Mouse (Mus musculus) layer of hippocampus, adult 2 months (tissue): Measurements from ENCODE around the gene Pqlc3. TPM values are rescaled to one million over a fixed set of nuclear protein-coding genes. Genes with fewer than 3 reads are reported as not detected.
"Not testable (repeated sequence)": the region's sequence is repeated elsewhere in the genome, so short reads cannot be mapped to it uniquely, and the experiment has no call there.

Experiments
- DNase-seq, 2 experiments: peaks; one replicate each; pipeline ENCODE4 v3.0.0; 2022; ENCODE audit warnings: low spot score in 2 of 2
- H3K27ac ChIP-seq: fragments of 200-600 bp; 2 replicates; pipeline ENCODE4 v1.8.1; 2022
- H3K4me3 ChIP-seq: fragments of 200-600 bp; 2 replicates; pipeline ENCODE4 v1.8.1; 2022; ENCODE audit warnings: mild to moderate bottlenecking
- CTCF ChIP-seq: fragments of 200-600 bp; conservative IDR thresholded peaks from 2 replicates; pipeline ENCODE4 v1.8.1; 2022; ENCODE audit warnings: antibody characterized with exemption, mild to moderate bottlenecking, moderate library complexity
- total RNA-seq, 2 experiments: library from RNA; stranded (reverse); gene quantifications; 2 replicates each; pipeline ENCODE4 v1.2.3; 2021

The Pqlc3 gene
- total RNA-seq, 2 experiments from 2014 or later: 0.56 to 0.61 TPM

GRCm38 (mm10) chr12:17024554-17025110, 24.4 kb upstream of the Pqlc3 start:
- no peak overlapping the region for H3K4me3 ChIP-seq
- TF ChIP-seq CTCF: no peak
- no peak overlapping the region for H3K27ac ChIP-seq
- DNase-seq: no peak

GRCm38 (mm10) chr12:17022145-17022544, 21.9 kb upstream of the Pqlc3 start:
- no peak for TF ChIP-seq CTCF
- H3K27ac ChIP-seq: no peak overlapping the region
- no peak for DNase-seq
- no peak overlapping the region for H3K4me3 ChIP-seq

- H3K27ac ChIP-seq, H3K4me3 ChIP-seq, DNase-seq: not testable (repeated sequence)
Measured at GRCm38 (mm10) chr12:17021125-17021524, 20.9 kb upstream of the Pqlc3 start.

GRCm38 (mm10) chr12:17018468-17018867, 18.3 kb upstream of the Pqlc3 start:
- DNase-seq: peak in 1 of 2 experiments; percentile 83
- TF ChIP-seq CTCF: peak; percentile 80
- Histone ChIP-seq H3K27ac (no peak overlapping the region), H3K4me3 (no peak overlapping the region)

- peak in 1 of 2 experiments; percentile 48 for DNase-seq
- H3K27ac ChIP-seq: peak overlapping the region; percentile 10; the same call in 1 of the 2 replicates
- TF ChIP-seq CTCF: no peak
- H3K4me3 ChIP-seq: no peak overlapping the region
Measured at GRCm38 (mm10) chr12:17015711-17016110, 15.5 kb upstream of the Pqlc3 start.

- H3K27ac ChIP-seq: no peak overlapping the region
- DNase-seq: no peak
- H3K4me3 ChIP-seq: no peak overlapping the region
- TF ChIP-seq CTCF: no peak
Measured at GRCm38 (mm10) chr12:17012067-17012899, 12.1 kb upstream of the Pqlc3 start.

- H3K27ac ChIP-seq: no peak within 1 kb of the TSS
- TF ChIP-seq CTCF: peak; percentile 84
- H3K4me3 ChIP-seq: peak within 1 kb of the TSS; percentile 50
- DNase-seq: peak; percentile 42 to 78
Measured at GRCm38 (mm10) chr12:17011100-17011870, 11.1 kb upstream of the Pqlc3 start, which contains the start of gene 2410004P03Rik. Gene 2410004P03Rik (minus strand): TSS chr12:17011727.

GRCm38 (mm10) chr12:17009466-17009865, 9.3 kb upstream of the Pqlc3 start:
- H3K4me3 ChIP-seq: no peak overlapping the region

GRCm38 (mm10) chr12:17001211-17001610, 1.0 kb upstream of the Pqlc3 start:
- no peak for DNase-seq
- TF ChIP-seq CTCF: no peak
- Histone ChIP-seq H3K4me3 (no peak overlapping the region), H3K27ac (no peak overlapping the region)

More at GRCm38 (mm10) chr12:17009466-17009865, 9.3 kb upstream of the Pqlc3 start:
- TF ChIP-seq CTCF: peak; percentile 26; the same call in 1 of the 2 replicates
- DNase-seq: no peak
- H3K27ac ChIP-seq: no peak overlapping the region

- no peak for TF ChIP-seq CTCF
- Histone ChIP-seq H3K4me3 (no peak overlapping the region), H3K27ac (no peak overlapping the region)
- DNase-seq: no peak
Measured at GRCm38 (mm10) chr12:17000628-17001027, 420 bp upstream of the Pqlc3 start.

- no peak overlapping the region for H3K27ac ChIP-seq
- H3K4me3 ChIP-seq: peak overlapping the region; percentile 68; the same call in 1 of the 2 replicates
- DNase-seq: no peak
- TF ChIP-seq CTCF: no peak
Measured at GRCm38 (mm10) chr12:16999146-16999545, 1.1 kb downstream of the Pqlc3 start.

- no peak overlapping the region for H3K4me3 ChIP-seq
- H3K27ac ChIP-seq: no peak overlapping the region
- no peak for TF ChIP-seq CTCF
- DNase-seq: no peak
Measured at GRCm38 (mm10) chr12:16996886-16997462, 3.2 kb downstream of the Pqlc3 start.

- DNase-seq: no peak
- H3K4me3 ChIP-seq: no peak overlapping the region
- no peak overlapping the region for H3K27ac ChIP-seq
- TF ChIP-seq CTCF: no peak
Measured at GRCm38 (mm10) chr12:16996281-16996680, 3.9 kb downstream of the Pqlc3 start.
